Mouse (Mus musculus) neural tube, embryonic 15.5 days (tissue): ENCODE data around the gene Nmi. TPM values are rescaled to one million over a fixed set of nuclear protein-coding genes. Genes with fewer than 3 reads are reported as not detected.

ENCODE experiments used
- ATAC-seq: fragments of 200-750 bp; cut with Nextera tagmentation; 2 replicates; pipeline ENCODE4 v1.8.0; 2017; ENCODE audit warnings: mild to moderate bottlenecking, moderate TSS enrichment, moderate library complexity; ENCODE audit not compliant: low FRiP score
- H3K27ac ChIP-seq: fragments of 300-500 bp; sonication (generic); replicated peaks from 2 replicates; pipeline ENCODE4 v1.5.1; 2015; ENCODE audit warnings: mild to moderate bottlenecking, inconsistent platforms
- H3K27me3 ChIP-seq: fragments of 300-500 bp; sonication (generic); replicated peaks from 2 replicates; pipeline ENCODE4 v1.6.1; 2015; ENCODE audit warnings: inconsistent platforms
- H3K36me3 ChIP-seq: fragments of 300-500 bp; sonication (generic); 2 replicates; pipeline ENCODE4 v1.6.1; 2015; ENCODE audit warnings: inconsistent platforms
- H3K4me1 ChIP-seq: fragments of 300-500 bp; sonication (generic); 2 replicates; pipeline ENCODE4 v1.6.1; 2015; ENCODE audit warnings: inconsistent platforms
- H3K4me2 ChIP-seq: fragments of 300-500 bp; sonication (generic); 2 replicates; pipeline ENCODE4 v1.6.1; 2015; ENCODE audit warnings: inconsistent platforms, mild to moderate bottlenecking, moderate library complexity
- H3K4me3 ChIP-seq: fragments of 300-500 bp; sonication (generic); replicated peaks from 2 replicates; pipeline ENCODE4 v1.5.1; 2015; ENCODE audit warnings: mild to moderate bottlenecking, inconsistent platforms
- H3K9ac ChIP-seq: fragments of 300-500 bp; sonication (generic); replicated peaks from 2 replicates; pipeline ENCODE4 v1.6.1; 2015; ENCODE audit warnings: mild to moderate bottlenecking, inconsistent platforms
- H3K9me3 ChIP-seq: fragments of 300-500 bp; sonication (generic); replicated peaks from 2 replicates; pipeline ENCODE4 v1.6.1; 2016; ENCODE audit warnings: inconsistent platforms
- WGBS: fragments of 180-500 bp; shearing (Covaris S2); methylation state at CpG from one replicate; pipeline ENCODE4 v1.1.7; 2015; ENCODE audit warnings: mixed read lengths; 5-methylcytosine and 5-hydroxymethylcytosine counted together
- polyA plus RNA-seq: library from polyadenylated mRNA; unstranded; fragments of >200 nt; fragmentation: Nextera tagmentation; extraction: Ambion mirVana; gene quantifications from 2 replicates; pipeline ENCODE4 v1.2.1, GENCODE M21; 2015

Nmi gene
- polyA plus RNA-seq, 1 experiment from 2014 or later: 4.3 TPM

GRCm38 (mm10) chr2:51941832-51942231, 31.5 kb downstream of the Nmi start:
- no peak for ATAC-seq
- 94% methylated on average over 7 of the region's 7 CpGs for WGBS
- Histone ChIP-seq H3K27ac (no peak overlapping the region), H3K36me3 (no peaks in the 10 kb centered on the region), H3K27me3 (no peaks in the 10 kb centered on the region), H3K4me1 (no peaks in the 10 kb centered on the region), H3K4me2 (no peak overlapping the region), H3K4me3 (no peak overlapping the region), H3K9me3 (no peaks in the 10 kb centered on the region), H3K9ac (no peak overlapping the region)

DNA sequence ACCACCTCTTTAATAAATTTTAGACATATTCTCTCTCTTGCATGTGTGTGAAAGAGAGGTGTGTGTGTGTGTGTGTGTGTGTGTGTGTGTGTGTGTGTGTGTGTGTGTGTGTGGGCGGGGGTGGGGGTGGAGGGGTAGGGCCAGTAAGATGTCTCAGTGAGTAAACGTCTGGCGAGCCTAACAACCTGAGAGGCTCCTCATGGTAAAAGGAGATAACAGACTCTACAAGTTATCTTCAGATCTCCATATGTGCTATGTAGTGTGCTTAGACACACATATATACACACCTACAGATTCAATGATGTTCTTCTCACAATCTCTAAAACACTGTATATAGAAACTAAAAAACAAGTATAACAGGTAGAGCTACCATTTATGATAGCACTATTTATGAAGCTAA, 34.5 kb downstream of the Nmi start:
- Histone ChIP-seq H3K4me1 (peaks cover 13% of the 10 kb centered on the region; the same call in 1 of the 2 replicates), H3K4me3 (no peak overlapping the region), H3K36me3 (no peaks in the 10 kb centered on the region), H3K9me3 (no peaks in the 10 kb centered on the region), H3K9ac (no peak overlapping the region), H3K27ac (no peak overlapping the region), H3K27me3 (no peaks in the 10 kb centered on the region), H3K4me2 (no peak overlapping the region)
- no peak for ATAC-seq
- WGBS: 89% methylated on average over 3 of the region's 3 CpGs

DNA sequence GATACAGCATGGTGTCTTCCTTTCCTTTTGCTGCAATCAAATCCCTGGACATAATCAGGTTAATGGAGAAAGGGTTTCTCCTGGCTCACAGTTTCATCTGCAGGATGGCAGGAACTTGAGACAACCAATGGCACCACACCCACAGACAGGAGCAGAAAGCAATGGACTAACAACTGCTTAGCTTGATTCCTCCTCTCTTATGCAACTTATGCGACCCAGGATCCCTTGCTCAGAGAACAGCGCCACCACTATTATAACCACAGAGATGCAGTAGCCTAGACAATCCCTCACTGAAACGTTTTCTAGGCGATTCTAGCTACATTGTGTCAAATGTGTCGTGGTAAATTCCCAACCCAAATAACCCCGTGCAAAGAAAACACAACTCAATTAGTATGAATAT, 36.3 kb downstream of the Nmi start:
- H3K27me3 ChIP-seq: no peaks in the 10 kb centered on the region
- peaks cover 15% of the 10 kb centered on the region; the same call in 1 of the 2 replicates for H3K4me1 ChIP-seq
- H3K9me3 ChIP-seq: no peaks in the 10 kb centered on the region
- no peak overlapping the region for H3K4me3 ChIP-seq
- no peak for ATAC-seq
- H3K27ac ChIP-seq: no peak overlapping the region
- no peaks in the 10 kb centered on the region for H3K36me3 ChIP-seq
- 71% methylated on average over 6 of the region's 6 CpGs for WGBS
- H3K9ac ChIP-seq: no peak overlapping the region
- no peak overlapping the region for H3K4me2 ChIP-seq

DNA sequence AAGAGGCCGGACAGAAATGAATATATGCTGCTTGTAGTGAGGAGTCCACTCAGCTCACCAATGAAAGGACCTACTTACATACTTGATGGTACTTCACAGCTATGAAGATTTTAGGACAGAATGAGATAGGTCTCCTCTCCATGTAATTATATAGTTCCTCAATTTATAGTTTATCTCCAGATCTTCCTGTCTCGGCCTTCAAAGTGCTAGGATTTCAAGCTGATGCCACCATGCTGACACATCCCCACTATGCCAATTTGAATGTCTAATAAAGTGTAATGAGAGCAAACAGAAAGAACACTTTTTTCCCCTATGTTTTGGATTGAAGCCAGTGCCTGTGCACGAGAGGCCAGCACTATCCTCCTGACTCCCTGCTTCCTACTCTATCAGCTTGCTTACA, 36.7 kb downstream of the Nmi start:
- H3K4me2 ChIP-seq: no peak overlapping the region
- no peak overlapping the region for H3K27ac ChIP-seq
- no peaks in the 10 kb centered on the region for H3K9me3 ChIP-seq
- H3K36me3 ChIP-seq: no peaks in the 10 kb centered on the region
- no peaks in the 10 kb centered on the region for H3K27me3 ChIP-seq
- ATAC-seq: no peak
- H3K4me3 ChIP-seq: no peak overlapping the region
- H3K4me1 ChIP-seq: peaks cover 15% of the 10 kb centered on the region; the same call in 1 of the 2 replicates
- WGBS: 78% methylated on average over 3 of the region's 3 CpGs
- no peak overlapping the region for H3K9ac ChIP-seq

- no peak overlapping the region for H3K27ac ChIP-seq
- peaks cover 15% of the 10 kb centered on the region; the same call in 1 of the 2 replicates for H3K4me1 ChIP-seq
- ATAC-seq: no peak
- H3K9me3 ChIP-seq: no peaks in the 10 kb centered on the region
- H3K27me3 ChIP-seq: no peaks in the 10 kb centered on the region
- H3K4me2 ChIP-seq: no peak overlapping the region
- H3K4me3 ChIP-seq: no peak overlapping the region
- no peak overlapping the region for H3K9ac ChIP-seq
- no peaks in the 10 kb centered on the region for H3K36me3 ChIP-seq
- 94% methylated on average over 7 of the region's 7 CpGs for WGBS
Measured at GRCm38 (mm10) chr2:51935921-51936320, 37.4 kb downstream of the Nmi start.

DNA sequence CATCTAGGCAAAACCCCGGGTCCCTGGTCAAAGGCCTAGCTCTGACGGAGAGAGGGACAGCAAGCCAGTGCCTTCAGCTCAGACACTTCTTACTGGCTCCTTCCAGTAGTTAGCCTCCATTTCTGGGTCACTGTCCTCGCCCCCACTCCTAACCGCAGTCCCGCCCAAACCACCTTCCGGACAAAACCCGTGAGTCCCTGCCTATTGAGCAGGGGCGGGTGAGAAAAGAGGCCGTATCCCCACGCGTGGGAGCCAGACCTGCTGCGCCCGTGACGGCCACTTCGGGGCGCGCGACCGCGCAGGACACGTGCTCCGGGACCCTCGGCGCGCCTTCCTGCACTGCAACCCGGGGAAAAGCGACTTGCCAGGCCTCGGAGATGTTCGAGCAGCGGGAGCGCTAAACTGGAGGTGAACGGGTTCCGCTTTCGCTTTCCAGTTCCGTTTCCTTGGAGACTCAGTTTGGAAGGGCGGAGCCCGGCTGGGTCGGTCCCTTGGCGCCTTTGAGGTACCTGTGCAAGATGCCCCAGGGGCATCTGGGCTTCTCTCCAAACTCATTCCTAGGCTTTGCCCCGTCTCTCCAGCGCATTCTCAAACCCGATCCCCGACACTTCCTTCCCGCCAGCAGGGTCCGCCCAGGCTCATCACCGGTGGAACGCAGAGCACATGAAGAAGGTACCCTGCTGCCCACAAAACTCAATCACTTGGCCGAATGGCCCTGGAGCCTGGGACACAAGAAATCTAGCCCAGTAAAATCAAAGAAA, 38.5 kb downstream of the Nmi start, which contains the start of gene Rbm43:
Rbm43 (minus strand) TSS at position 590 of the 761 bp plus-strand sequence.
- ATAC-seq: peak; percentile 92
- peak within 1 kb of the TSS; percentile 57 for H3K9ac ChIP-seq
- no peaks in the 10 kb centered on the region for H3K36me3 ChIP-seq
- H3K4me1 ChIP-seq: peaks cover 15% of the 10 kb centered on the region; the same call in 1 of the 2 replicates
- peak within 1 kb of the TSS; percentile 59 for H3K4me3 ChIP-seq
- no peaks in the 10 kb centered on the region for H3K9me3 ChIP-seq
- H3K27ac ChIP-seq: 0 out of 2 replicates have a peak within 1 kb of the TSS, but pooled peaks have one; percentile 33
- WGBS: 1% methylated on average over 48 of the region's 48 CpGs
- no peaks in the 10 kb centered on the region for H3K27me3 ChIP-seq
- H3K4me2 ChIP-seq: peak within 1 kb of the TSS; percentile 95

GRCm38 (mm10) chr2:51933341-51934134, 39.8 kb downstream of the Nmi start:
- H3K4me1 ChIP-seq: peaks cover 15% of the 10 kb centered on the region; the same call in 1 of the 2 replicates
- ATAC-seq: no peak
- H3K9me3 ChIP-seq: no peaks in the 10 kb centered on the region
- H3K36me3 ChIP-seq: no peaks in the 10 kb centered on the region
- no peaks in the 10 kb centered on the region for H3K27me3 ChIP-seq
- 60% methylated on average over 10 of the region's 12 CpGs for WGBS
- H3K4me3 ChIP-seq: no peak overlapping the region
- H3K9ac ChIP-seq: no peak overlapping the region
- H3K27ac ChIP-seq: no peak overlapping the region
- peak overlapping the region; percentile 95 for H3K4me2 ChIP-seq

- Histone ChIP-seq H3K27ac (no peak overlapping the region), H3K27me3 (no peaks in the 10 kb centered on the region), H3K36me3 (no peaks in the 10 kb centered on the region), H3K4me3 (no peak overlapping the region), H3K9me3 (no peaks in the 10 kb centered on the region), H3K4me1 (peaks cover 15% of the 10 kb centered on the region; the same call in 1 of the 2 replicates), H3K9ac (no peak overlapping the region), H3K4me2 (no peak overlapping the region)
- WGBS: 94% methylated on average over 7 of the region's 7 CpGs
- ATAC-seq: no peak
Measured at GRCm38 (mm10) chr2:51931241-51931640, 42.1 kb downstream of the Nmi start.

DNA sequence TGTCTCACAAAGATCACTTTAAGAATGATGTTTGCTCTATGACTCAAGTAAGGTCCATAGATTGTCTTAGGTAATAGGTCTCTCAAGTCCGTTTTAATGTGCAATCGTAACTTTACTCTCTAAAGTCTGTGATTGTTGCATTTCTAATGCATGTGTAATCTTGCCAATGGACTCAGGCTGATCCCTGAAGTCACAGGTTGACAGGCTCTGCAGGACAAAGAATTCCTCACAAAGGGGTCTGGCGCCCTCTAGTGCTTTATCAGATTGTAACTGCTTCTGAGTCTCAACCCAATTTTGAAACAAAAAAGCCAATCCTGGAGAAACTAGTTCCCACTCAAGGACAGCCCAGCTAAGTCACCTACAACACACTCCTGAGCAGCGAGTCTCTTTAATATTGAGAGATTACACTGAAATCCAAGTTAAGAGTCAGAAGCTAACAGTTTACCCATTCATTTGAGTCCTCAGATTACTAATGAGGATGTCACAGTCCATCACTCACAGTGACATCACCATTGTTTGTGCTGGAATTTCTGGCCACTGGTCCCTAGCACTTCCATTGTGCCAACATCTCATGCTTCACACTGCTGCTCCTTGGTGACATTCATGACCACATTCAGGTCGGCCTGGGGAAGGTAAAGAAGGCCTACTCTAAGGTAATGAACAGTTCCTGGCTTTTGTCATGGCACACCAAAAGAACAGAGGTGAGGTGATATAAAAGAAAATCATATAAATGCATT, 58.2 kb downstream of the Nmi start:
- Histone ChIP-seq H3K27ac (no peak overlapping the region), H3K27me3 (no peaks in the 10 kb centered on the region), H3K4me2 (no peak overlapping the region), H3K4me1 (no peaks in the 10 kb centered on the region), H3K36me3 (no peaks in the 10 kb centered on the region), H3K4me3 (no peak overlapping the region), H3K9me3 (no peaks in the 10 kb centered on the region), H3K9ac (no peak overlapping the region)
- peak; percentile 76 for ATAC-seq
- WGBS: 5% methylated on average over 5 of the region's 5 CpGs

GRCm38 (mm10) chr2:51914532-51914931, 58.8 kb downstream of the Nmi start:
- Histone ChIP-seq H3K9me3 (no peaks in the 10 kb centered on the region), H3K9ac (no peak overlapping the region), H3K27ac (no peak overlapping the region), H3K36me3 (no peaks in the 10 kb centered on the region), H3K4me3 (no peak overlapping the region), H3K4me2 (no peak overlapping the region), H3K27me3 (no peaks in the 10 kb centered on the region), H3K4me1 (no peaks in the 10 kb centered on the region)
- 55% methylated on average over 7 of the region's 7 CpGs for WGBS
- no peak for ATAC-seq

DNA sequence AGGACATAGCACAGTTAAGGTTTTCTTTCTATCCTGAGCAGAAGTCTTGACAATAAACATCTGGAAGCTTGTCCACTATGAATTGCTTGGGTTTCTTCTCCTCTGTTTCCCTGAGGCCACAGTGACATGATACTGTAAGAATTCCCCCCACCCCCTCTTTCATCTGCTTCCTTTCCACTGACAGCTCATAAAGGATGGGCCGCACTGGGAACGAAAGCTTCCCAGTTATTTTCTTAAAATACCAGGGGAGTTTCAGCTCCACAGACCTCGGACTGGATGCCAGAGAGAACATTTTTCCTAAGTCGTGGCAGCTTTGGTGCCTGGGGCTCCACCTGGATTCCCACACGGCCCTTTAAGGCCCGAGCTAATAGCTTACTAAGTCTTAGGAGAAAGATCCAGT, 60.6 kb downstream of the Nmi start:
- H3K4me1 ChIP-seq: no peaks in the 10 kb centered on the region
- 53% methylated on average over 6 of the region's 6 CpGs for WGBS
- H3K9me3 ChIP-seq: no peaks in the 10 kb centered on the region
- no peak overlapping the region for H3K4me2 ChIP-seq
- H3K9ac ChIP-seq: no peak overlapping the region
- no peaks in the 10 kb centered on the region for H3K36me3 ChIP-seq
- no peak overlapping the region for H3K4me3 ChIP-seq
- no peaks in the 10 kb centered on the region for H3K27me3 ChIP-seq
- no peak overlapping the region for H3K27ac ChIP-seq
- ATAC-seq: no peak
